Mouse (Mus musculus): ENCODE results near the gene Zfp648.

DNA sequence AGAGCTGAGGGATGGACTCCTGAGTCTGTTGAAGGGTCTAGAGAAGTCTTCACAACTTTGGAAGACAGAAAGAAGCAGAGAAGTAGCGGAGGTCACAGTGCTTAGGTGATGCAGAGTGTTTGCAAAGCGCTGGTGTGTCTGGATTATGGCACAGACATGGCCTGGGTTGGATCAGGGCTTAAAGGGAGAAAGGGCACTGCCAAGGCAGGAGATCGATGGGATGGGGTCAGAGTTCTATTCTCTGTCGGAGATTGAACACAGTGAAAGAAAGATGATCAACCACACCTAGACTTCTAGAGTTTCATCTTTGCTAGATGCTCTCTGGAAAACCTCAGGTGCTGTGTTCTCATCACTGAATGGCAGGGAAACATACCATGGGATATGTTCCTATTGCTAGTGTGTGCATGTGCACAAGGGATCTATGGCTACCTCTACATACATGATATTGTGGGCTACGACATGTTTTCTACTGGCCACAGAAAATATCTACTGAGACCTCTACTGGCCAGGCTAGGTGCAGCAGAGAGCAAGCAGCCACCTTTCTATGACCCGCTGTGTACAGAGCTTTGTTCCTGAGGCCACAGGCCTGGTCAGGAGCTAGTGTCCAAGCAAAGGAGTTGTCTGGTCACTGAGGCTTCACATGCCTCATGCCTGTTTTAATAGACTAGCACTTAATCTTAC, 18.5 kb upstream of the Zfp648 start:
- TF ChIP-seq CTCF (IDR thresholded peaks at IDR 0.05; ENCODE audit: extremely low read depth, insufficient read depth, insufficient read length, insufficient replicate concordance): no peak
- no peak for TF ChIP-seq POLR2A (IDR thresholded peaks at IDR 0.05; ENCODE audit: low read depth, low read length)

Data from spleen, adult 2 months (tissue).